Mouse (Mus musculus) frontal cortex, adult (tissue): ENCODE data around the gene Olfml3.

Experiments used
- ATAC-seq: cut with Nextera tagmentation; 2 replicates; pipeline ENCODE4 v1.9.2; 2017; ENCODE audit warnings: mild to moderate bottlenecking, moderate library complexity, mixed read lengths; ENCODE audit not compliant: low TSS enrichment

The Olfml3 gene

GRCm38 (mm10) chr3:103740342-103740741, 2.5 kb upstream of the Olfml3 start:
- ATAC-seq: no peak

GRCm38 (mm10) chr3:103739329-103739728, 1.5 kb upstream of the Olfml3 start, which contains the start of gene Gm10964:
Gm10964 (plus strand) TSS chr3:103739366.
- no peak for ATAC-seq

GRCm38 (mm10) chr3:103737061-103737754, 593 bp downstream of the Olfml3 start:
- no peak for ATAC-seq

GRCm38 (mm10) chr3:103735776-103736600, 1.8 kb downstream of the Olfml3 start:
- ATAC-seq: no peak

- ATAC-seq: no peak
These were observed 2.9 kb downstream of the Olfml3 start for GRCm38 (mm10) chr3:103734696-103735519.

GRCm38 (mm10) chr3:103733799-103734695, 3.8 kb downstream of the Olfml3 start:
- ATAC-seq: peak; percentile 69

- ATAC-seq: no peak
These were observed 4.6 kb downstream of the Olfml3 start for GRCm38 (mm10) chr3:103733176-103733575.

GRCm38 (mm10) chr3:103732116-103732515, 5.7 kb downstream of the Olfml3 start:
- no peak for ATAC-seq

GRCm38 (mm10) chr3:103729850-103730249, 8.0 kb downstream of the Olfml3 start:
- ATAC-seq: no peak

GRCm38 (mm10) chr3:103727813-103728326, 9.9 kb downstream of the Olfml3 start:
- no peak for ATAC-seq

GRCm38 (mm10) chr3:103726642-103727041, 11.2 kb downstream of the Olfml3 start:
- no peak for ATAC-seq

- no peak for ATAC-seq
These were observed 13.7 kb downstream of the Olfml3 start for GRCm38 (mm10) chr3:103724137-103724536.

- no peak for ATAC-seq
These were observed 19.1 kb downstream of the Olfml3 start for GRCm38 (mm10) chr3:103718728-103719127.

GRCm38 (mm10) chr3:103716774-103717760, 20.7 kb downstream of the Olfml3 start:
- ATAC-seq: peak; percentile 88

- no peak for ATAC-seq
These were observed 21.8 kb downstream of the Olfml3 start for GRCm38 (mm10) chr3:103715762-103716693.

- no peak for ATAC-seq
These were observed 22.9 kb downstream of the Olfml3 start for GRCm38 (mm10) chr3:103714942-103715341.

GRCm38 (mm10) chr3:103714236-103714875, 23.4 kb downstream of the Olfml3 start:
- no peak for ATAC-seq

GRCm38 (mm10) chr3:103712196-103712595, 25.6 kb downstream of the Olfml3 start:
- ATAC-seq: no peak
